ENCODE assay signal across 9 mouse cellular contexts in the genomic region with DNA sequence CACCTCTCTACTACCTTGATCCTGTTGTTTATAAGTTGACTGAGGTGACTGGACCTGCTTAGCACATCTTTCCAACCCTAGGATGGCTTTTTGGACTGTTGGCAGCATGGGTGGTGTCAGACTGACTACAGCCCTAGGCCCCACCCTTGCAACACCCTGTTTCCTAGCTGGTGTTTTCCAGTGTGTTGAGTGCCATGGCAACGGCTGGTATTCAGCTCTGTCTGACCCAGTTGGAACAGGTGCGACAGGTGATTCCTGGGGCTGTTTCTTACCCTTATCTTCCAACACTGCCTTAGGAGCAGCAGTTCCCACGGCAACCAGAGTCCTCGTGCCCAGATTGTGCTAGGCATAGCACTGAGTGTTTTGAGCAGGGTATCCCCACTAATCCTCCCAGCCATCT. TPM values are rescaled to one million over a fixed set of nuclear protein-coding genes. Genes with fewer than 3 reads are reported as not detected.
DNase-seq lines count a peak whose midpoint lies in the region; ATAC-seq and TF ChIP-seq lines count a peak whose summit lies in the region.
"Had no signal": no experiment of that assay in that cellular context is flagged by ENCODE, and none has a peak within 500 bp of the region (broad histone marks: within the 10 kb centered on the region; RNA-seq: fewer than 3 reads in every experiment).

No protein-coding gene starts in this region.

- peaks cover 52% of the 10 kb centered on the region for H3K4me1 ChIP-seq in heart, embryonic 11.5 days (ENCODE audit: control insufficient read depth, insufficient read depth, low read length)
- H3K4me1 ChIP-seq in heart, embryonic 15.5 days (replicated peaks), result peaks cover 71% of the 10 kb centered on the region
- peaks cover 39% of the 10 kb centered on the region for H3K4me1 ChIP-seq in lung, postnatal 0 days (ENCODE audit: insufficient read depth, low read depth, low read length)

- no peaks in the 10 kb centered on the region for H3K9me3 ChIP-seq in heart, embryonic 11.5 days (replicated peaks; ENCODE audit: control insufficient read depth, low read length)
- H3K9me3 ChIP-seq in heart, embryonic 15.5 days (replicated peaks), result no peaks in the 10 kb centered on the region
- H3K9me3 ChIP-seq in lung, postnatal 0 days (ENCODE audit: low read length), result no peaks in the 10 kb centered on the region
- H3K9me3 ChIP-seq: liver, embryonic 15.5 days had no signal

- no peak overlapping the region; the same call in 1 of the 2 replicates for H3K4me2 ChIP-seq in heart, embryonic 11.5 days
- H3K4me2 ChIP-seq in heart, embryonic 15.5 days, result peak overlapping the region; percentile 94; the same call in 1 of the 2 replicates
- H3K4me2 ChIP-seq in lung, postnatal 0 days (replicated peaks; ENCODE audit: low read depth, low read length), result peak overlapping the region; percentile 87

- intact Hi-C loops in heart, postnatal 25 days (cut with DNase I), result loop anchor here (1.0 kb wide), 1 partner anchor 28 kb away; no protein-coding TSS in a partner anchor

- no peak for TF ChIP-seq CTCF in lung, postnatal 0 days (IDR thresholded peaks at IDR 0.05)

- peak overlapping the region; percentile 3; the same call in 1 of the 2 replicates for H3K9ac ChIP-seq in heart, embryonic 11.5 days (ENCODE audit: low read depth, low read length)
- no peak overlapping the region for H3K9ac ChIP-seq in heart, embryonic 15.5 days
- no peak overlapping the region for H3K9ac ChIP-seq in lung, postnatal 0 days (replicated peaks; ENCODE audit: low read depth)
- H3K9ac ChIP-seq: liver, embryonic 15.5 days had no signal

- no peaks in the 10 kb centered on the region for H3K27me3 ChIP-seq in heart, embryonic 11.5 days (ENCODE audit: control insufficient read depth, insufficient read depth, low read length)
- no peaks in the 10 kb centered on the region for H3K27me3 ChIP-seq in heart, embryonic 15.5 days
- no peaks in the 10 kb centered on the region for H3K27me3 ChIP-seq in lung, postnatal 0 days (replicated peaks; ENCODE audit: insufficient read depth, low read length)

- no peak for ATAC-seq in heart, embryonic 11.5 days (replicated peaks; ENCODE audit: insufficient number of reproducible peaks, low FRiP score, low TSS enrichment)
- no peak for ATAC-seq in heart, embryonic 15.5 days (replicated peaks; ENCODE audit: insufficient number of reproducible peaks, insufficient read depth, low FRiP score, low read depth)
- no peak for ATAC-seq in lung, postnatal 0 days

- 81% methylated on average over 4 of the region's 4 CpGs for WGBS in heart, embryonic 11.5 days (ENCODE audit: insufficient replicate concordance)
- 68% methylated on average over 4 of the region's 4 CpGs for WGBS in heart, embryonic 15.5 days
- WGBS in lung, postnatal 0 days, result 49% methylated on average over 4 of the region's 4 CpGs

- no peak for TF ChIP-seq EP300 in lung, postnatal 0 days (IDR thresholded peaks at IDR 0.05)

- H3K27ac ChIP-seq in heart, embryonic 11.5 days (ENCODE audit: low read depth, low read length), result no peak overlapping the region
- H3K27ac ChIP-seq in heart, embryonic 15.5 days, result peak overlapping the region; percentile 93; the same call in 1 of the 2 replicates
- 0 out of 2 replicates have a peak overlapping the region, but pooled peaks have one; percentile 32 for H3K27ac ChIP-seq in lung, postnatal 0 days (ENCODE audit: low read length)
- H3K27ac ChIP-seq: liver, embryonic 15.5 days had no signal

- no peaks in the 10 kb centered on the region for H3K36me3 ChIP-seq in heart, embryonic 11.5 days (ENCODE audit: control insufficient read depth, insufficient read depth, low read length)
- H3K36me3 ChIP-seq in heart, embryonic 15.5 days, result no peaks in the 10 kb centered on the region
- no peaks in the 10 kb centered on the region for H3K36me3 ChIP-seq in lung, postnatal 0 days (ENCODE audit: insufficient read depth, low read length)
- H3K36me3 ChIP-seq: liver, embryonic 15.5 days had no signal

- no peak overlapping the region for H3K4me3 ChIP-seq in heart, embryonic 11.5 days (ENCODE audit: low read depth, low read length)
- peak overlapping the region; percentile 93; the same call in 1 of the 2 replicates for H3K4me3 ChIP-seq in heart, embryonic 15.5 days
- H3K4me3 ChIP-seq in lung, postnatal 0 days (ENCODE audit: low read depth, low read length), result no peak overlapping the region
- H3K4me3 ChIP-seq: liver, embryonic 15.5 days had no signal

- DNase-seq in heart, postnatal 25 days (ENCODE audit: low spot score), result no peak
- peak; percentile 72 for DNase-seq in brain, adult 2 months (ENCODE audit: low read depth, low spot score)
- peak; percentile 53 for DNase-seq in lung, postnatal 0 days (ENCODE audit: low spot score)
- no peak for DNase-seq in right cerebral cortex, postnatal 4 days
- DNase-seq in B cell, adult 2 months, result no peak
- no peak for DNase-seq in gastrocnemius, postnatal 4 days (ENCODE audit: low spot score in 2 of 2)

RNA-seq across cellular contexts. Expression of a gene that starts 3.3 kb away (rescaled TPM):
- polyA plus RNA-seq in heart, embryonic 11.5 days (2014; fragmentation: Nextera tagmentation; extraction: Ambion mirVana), result 5.2 and 5.3 TPM in 2 replicates
- total RNA-seq in heart, postnatal 25 days (2021), result 1 to 10 TPM; 7.8 to 9.2 TPM
- 4.8 and 8.6 TPM in 2 replicates for polyA plus RNA-seq in heart, embryonic 15.5 days (2015; fragmentation: Nextera tagmentation; extraction: Ambion mirVana)
- 8.0 and 8.4 TPM in 2 replicates for polyA plus RNA-seq in lung, postnatal 0 days (2015; fragmentation: Nextera tagmentation; extraction: Ambion mirVana)
- total RNA-seq in gastrocnemius, postnatal 4 days (2021), result 1 to 10 TPM; 7.5 to 8.2 TPM

RNA-seq across cellular contexts. Expression of a gene that starts 32.2 kb away (rescaled TPM):
- polyA plus RNA-seq in heart, embryonic 11.5 days (2014; fragmentation: Nextera tagmentation; extraction: Ambion mirVana), result 81.7 and 85.3 TPM in 2 replicates
- total RNA-seq in heart, postnatal 25 days (2021), result 10 to 100 TPM; 18.6 to 23.3 TPM
- 62.0 and 71.0 TPM in 2 replicates for polyA plus RNA-seq in heart, embryonic 15.5 days (2015; fragmentation: Nextera tagmentation; extraction: Ambion mirVana)
- polyA plus RNA-seq in lung, postnatal 0 days (2015; fragmentation: Nextera tagmentation; extraction: Ambion mirVana), result 103 and 112 TPM in 2 replicates
- total RNA-seq in gastrocnemius, postnatal 4 days (2021), result 10 to 100 TPM; 36.4 to 41.9 TPM

RNA-seq across cellular contexts. Expression of a gene that starts 36.1 kb away (rescaled TPM):
- 0.31 and 0.51 TPM in 2 replicates for polyA plus RNA-seq in heart, embryonic 11.5 days (2014; fragmentation: Nextera tagmentation; extraction: Ambion mirVana)
- total RNA-seq in heart, postnatal 25 days (2021), result not detected
- 0.23 TPM in 1 of 2 replicates, not detected in the other for polyA plus RNA-seq in heart, embryonic 15.5 days (2015; fragmentation: Nextera tagmentation; extraction: Ambion mirVana)
- polyA plus RNA-seq in lung, postnatal 0 days (2015; fragmentation: Nextera tagmentation; extraction: Ambion mirVana), result not detected in 2 replicates
- total RNA-seq in gastrocnemius, postnatal 4 days (2021), result not detected
- polyA plus RNA-seq: liver, embryonic 15.5 days had no signal

RNA-seq across cellular contexts. Expression of a gene that starts 37.0 kb away (rescaled TPM):
- polyA plus RNA-seq in heart, embryonic 11.5 days (2014; fragmentation: Nextera tagmentation; extraction: Ambion mirVana), result 0.17 TPM in 1 of 2 replicates, not detected in the other
- total RNA-seq in heart, postnatal 25 days (2021), result not detected
- polyA plus RNA-seq in heart, embryonic 15.5 days (2015; fragmentation: Nextera tagmentation; extraction: Ambion mirVana), result 0.08 TPM in 1 of 2 replicates, not detected in the other
- not detected in 2 replicates for polyA plus RNA-seq in lung, postnatal 0 days (2015; fragmentation: Nextera tagmentation; extraction: Ambion mirVana)
- not detected for total RNA-seq in gastrocnemius, postnatal 4 days (2021)
- polyA plus RNA-seq: liver, embryonic 15.5 days had no signal

RNA-seq across cellular contexts. Expression of a gene that starts 48.4 kb away (rescaled TPM):
- polyA plus RNA-seq in heart, embryonic 11.5 days (2014; fragmentation: Nextera tagmentation; extraction: Ambion mirVana), result 32.9 and 40.9 TPM in 2 replicates
- 10 to 100 TPM; 17.7 to 21.4 TPM for total RNA-seq in heart, postnatal 25 days (2021)
- polyA plus RNA-seq in heart, embryonic 15.5 days (2015; fragmentation: Nextera tagmentation; extraction: Ambion mirVana), result 33.5 and 38.7 TPM in 2 replicates
- 32.0 and 38.9 TPM in 2 replicates for polyA plus RNA-seq in lung, postnatal 0 days (2015; fragmentation: Nextera tagmentation; extraction: Ambion mirVana)
- total RNA-seq in gastrocnemius, postnatal 4 days (2021), result 10 to 100 TPM; 48.8 to 55.1 TPM

Comparison
In these comparisons a context has a peak if more than half of its experiments do, and no peak if none do; other contexts are left out.
1. DNase-seq: peak in brain, adult 2 months (single experiment) and lung, postnatal 0 days (single experiment); none in heart, postnatal 25 days (single experiment), right cerebral cortex, postnatal 4 days (single experiment), B cell, adult 2 months (0 of 2) and gastrocnemius, postnatal 4 days (0 of 2).